Mouse (Mus musculus): ENCODE measurements around the gene Vps36.

Gene Vps36

GRCm38 (mm10) chr8:22192660-22193431, at the start of gene Vps36:
Gene Vps36 (plus strand): TSS chr8:22192809.
- ChIA-PET CTCF (interaction anchor here (0.6 to 2.0 kb wide), 43 partner anchors 7 to 430 kb away, joined by 3 to 17 read pairs (median 4); partner anchors contain the start of genes Nek3 (in 2 of the 4), Ckap2 (in 1 of the 4), Nek5 (in 1 of the 4) and Thsd1 (in 1 of the 4)), POLR2A (interaction anchor here in 3 of 4 experiments (0.5 to 2.9 kb wide), 14 partner anchors 8 to 219 kb away, joined by 3 to 14 read pairs (median 4); partner anchors contain the start of genes Ckap2 (in 2 of the 3), Alg11 (in 1 of the 3), Atp7b (in 1 of the 3) and Mrps31 (in 1 of the 3))

GRCm38 (mm10) chr8:22143764-22144491, 48.7 kb upstream of the Vps36 start:
- POLR2A ChIA-PET: interaction anchor here in 1 of 4 experiments (1.0 kb wide), 1 partner anchor 11 kb away, joined by 4 read pairs; no protein-coding TSS in a partner anchor
- CTCF ChIA-PET: no interaction called here

GRCm38 (mm10) chr8:22145831-22146230, 46.8 kb upstream of the Vps36 start:
- CTCF ChIA-PET: no interaction called here
- POLR2A ChIA-PET: interaction anchor here in 1 of 4 experiments (1.4 kb wide), 1 partner anchor 11 kb away, joined by 6 read pairs; no protein-coding TSS in a partner anchor

- POLR2A ChIA-PET: interaction anchor here in 3 of 4 experiments (0.6 to 1.5 kb wide), 15 partner anchors 9 to 238 kb away, joined by 3 to 9 read pairs (median 4); partner anchors contain the start of genes Ckap2 (in 2 of the 3), Nek3 (in 2 of the 3), Alg11 (in 1 of the 3) and Atp7b (in 1 of the 3)
- CTCF ChIA-PET: interaction anchor here in 3 of 4 experiments (0.7 to 1.3 kb wide), 5 partner anchors 18 to 136 kb away, joined by 3 to 5 read pairs (median 4); partner anchors contain the start of genes Nek3 (in 2 of the 3), Nek5 (in 1 of the 3) and Vps36 (in 1 of the 3)
These were observed 44.8 kb upstream of the Vps36 start for GRCm38 (mm10) chr8:22147706-22148366.

GRCm38 (mm10) chr8:22148367-22148740, 44.3 kb upstream of the Vps36 start:
- CTCF ChIA-PET: interaction anchor here (0.5 to 1.3 kb wide), 6 partner anchors 18 to 231 kb away, joined by 3 to 8 read pairs (median 4); partner anchors contain the start of genes Nek3 (in 2 of the 4), Nek5 (in 1 of the 4) and Vps36 (in 1 of the 4)
- POLR2A ChIA-PET: interaction anchor here in 3 of 4 experiments (0.6 to 1.5 kb wide), 14 partner anchors 9 to 238 kb away, joined by 3 to 9 read pairs (median 4); partner anchors contain the start of genes Ckap2 (in 2 of the 3) and Nek3 (in 2 of the 3)

GRCm38 (mm10) chr8:22149643-22150344, 42.8 kb upstream of the Vps36 start:
- CTCF ChIA-PET: no interaction called here
- POLR2A ChIA-PET: interaction anchor here in 1 of 4 experiments (0.5 kb wide), 1 partner anchor 154 kb away, joined by 5 read pairs; no protein-coding TSS in a partner anchor

GRCm38 (mm10) chr8:22150345-22150663, 42.3 kb upstream of the Vps36 start:
- ChIA-PET POLR2A (no interaction called here), CTCF (no interaction called here)

- ChIA-PET POLR2A (interaction anchor here in 1 of 4 experiments (1.2 to 2.0 kb wide), 3 partner anchors 14 to 261 kb away, joined by 3 to 6 read pairs (median 4); partner anchors contain the start of gene Ckap2), CTCF (interaction anchor here in 2 of 4 experiments (0.6 kb wide), 2 partner anchors 14 to 138 kb away, joined by 5 to 6 read pairs; no protein-coding TSS in a partner anchor)
These were observed 30.4 kb upstream of the Vps36 start for GRCm38 (mm10) chr8:22162206-22162605.

GRCm38 (mm10) chr8:22164431-22164830, 28.2 kb upstream of the Vps36 start:
- ChIA-PET POLR2A (interaction anchor here in 2 of 4 experiments (3.1 to 6.1 kb wide), 2 partner anchors 20 to 21 kb away, joined by 30 to 52 read pairs; partner anchors contain the start of gene Ckap2 (in 2 of the 2)), CTCF (no interaction called here)

GRCm38 (mm10) chr8:22165251-22166079, 27.1 kb upstream of the Vps36 start:
- POLR2A ChIA-PET: interaction anchor here (0.6 to 6.1 kb wide), 27 partner anchors 9 to 249 kb away, joined by 3 to 52 read pairs (median 5); partner anchors contain the start of genes Ckap2 (in 4 of the 4), Nek5 (in 2 of the 4), Vps36 (in 2 of the 4) and Alg11 (in 1 of the 4)
- CTCF ChIA-PET: interaction anchor here in 3 of 4 experiments (0.5 to 1.9 kb wide), 26 partner anchors 9 to 1244 kb away, joined by 3 to 9 read pairs (median 3); partner anchors contain the start of genes Vps36 (in 2 of the 3), Alg11 (in 1 of the 3), Ckap2 (in 1 of the 3) and Nek5 (in 1 of the 3)

- CTCF ChIA-PET: interaction anchor here in 3 of 4 experiments (0.5 to 1.9 kb wide), 29 partner anchors 9 to 1244 kb away, joined by 3 to 9 read pairs (median 3); partner anchors contain the start of genes Vps36 (in 2 of the 3), Alg11 (in 1 of the 3), Ckap2 (in 1 of the 3) and Nek5 (in 1 of the 3)
- POLR2A ChIA-PET: interaction anchor here (0.6 to 6.1 kb wide), 37 partner anchors 9 to 457 kb away, joined by 3 to 52 read pairs (median 4); partner anchors contain the start of genes Ckap2 (in 4 of the 4), Alg11 (in 2 of the 4), Nek5 (in 2 of the 4) and Vps36 (in 2 of the 4)
These were observed 26.5 kb upstream of the Vps36 start, which contains the start of gene Nek3 for GRCm38 (mm10) chr8:22166080-22166603. Gene Nek3 (minus strand): TSS chr8:22166435.

- POLR2A ChIA-PET: interaction anchor here in 2 of 4 experiments (0.7 to 6.1 kb wide), 2 partner anchors 11 to 15 kb away, joined by 3 to 52 read pairs; partner anchors contain the start of gene Ckap2 (in 1 of the 2)
- CTCF ChIA-PET: interaction anchor here in 1 of 4 experiments (0.5 kb wide), 1 partner anchor 22 kb away, joined by 3 read pairs; no protein-coding TSS in a partner anchor
These were observed 23.4 kb upstream of the Vps36 start for GRCm38 (mm10) chr8:22169167-22169566.

GRCm38 (mm10) chr8:22175966-22176365, 16.6 kb upstream of the Vps36 start:
- CTCF ChIA-PET: interaction anchor here in 2 of 4 experiments (0.6 to 2.9 kb wide), 4 partner anchors 10 to 16 kb away, joined by 4 to 8 read pairs (median 4); partner anchors contain the start of genes Vps36 (in 2 of the 2) and Nek3 (in 1 of the 2)
- POLR2A ChIA-PET: interaction anchor here in 3 of 4 experiments (1.2 to 1.5 kb wide), 3 partner anchors 9 to 10 kb away, joined by 4 to 7 read pairs (median 5); partner anchors contain the start of gene Ckap2 (in 2 of the 3)

- ChIA-PET CTCF (interaction anchor here in 3 of 4 experiments (1.1 to 2.1 kb wide), 5 partner anchors 7 to 360 kb away, joined by 3 to 11 read pairs (median 4); partner anchors contain the start of genes Nek3 (in 1 of the 3) and Vps36 (in 1 of the 3)), POLR2A (interaction anchor here in 3 of 4 experiments (0.5 to 4.7 kb wide), 42 partner anchors 8 to 1226 kb away, joined by 3 to 52 read pairs (median 5); partner anchors contain the start of genes Nek3 (in 2 of the 3), Nek5 (in 2 of the 3), Alg11 (in 1 of the 3) and Atp7b (in 1 of the 3))
These were observed 7.7 kb upstream of the Vps36 start for GRCm38 (mm10) chr8:22184884-22185283.
